Mouse (Mus musculus) lung, postnatal 0 days (tissue): Measurements from ENCODE around the gene Gm3238.
"Not testable (repeated sequence)": the region's sequence is repeated elsewhere in the genome, so short reads cannot be mapped to it uniquely, and the experiment has no call there.

ENCODE experiments used
- CTCF ChIP-seq: IDR thresholded peaks from 2 replicates; pipeline ENCODE4 v1.5.1; 2016; ENCODE audit warnings: antibody characterized with exemption, mild to moderate bottlenecking
- EP300 ChIP-seq: IDR thresholded peaks from 2 replicates; pipeline ENCODE4 v1.6.1; 2016; ENCODE audit warnings: antibody characterized with exemption, mild to moderate bottlenecking, control low read depth

- TF ChIP-seq EP300, CTCF: not testable (repeated sequence)
Measured at GRCm38 (mm10) chr10:77798164-77798920, 27.2 kb upstream of the Gm3238 start.
